Mouse (Mus musculus) kidney, adult 2 months (tissue): Measurements from ENCODE around the gene Slc5a3.

Experiments used
- CTCF ChIP-seq: fragments of 200-500 bp; conservative IDR thresholded peaks from 2 replicates; pipeline ENCODE4 v1.5.1; 2011; ENCODE audit warnings: low read depth, mild to moderate bottlenecking, control low read depth, low read length, moderate library complexity, mixed read lengths; ENCODE audit not compliant: insufficient read depth, insufficient read length
- POLR2A ChIP-seq: fragments of 200-500 bp; IDR thresholded peaks from one replicate; pipeline ENCODE4 v1.6.1; 2011; ENCODE audit warnings: low read depth, low read length, control low read depth

DNA sequence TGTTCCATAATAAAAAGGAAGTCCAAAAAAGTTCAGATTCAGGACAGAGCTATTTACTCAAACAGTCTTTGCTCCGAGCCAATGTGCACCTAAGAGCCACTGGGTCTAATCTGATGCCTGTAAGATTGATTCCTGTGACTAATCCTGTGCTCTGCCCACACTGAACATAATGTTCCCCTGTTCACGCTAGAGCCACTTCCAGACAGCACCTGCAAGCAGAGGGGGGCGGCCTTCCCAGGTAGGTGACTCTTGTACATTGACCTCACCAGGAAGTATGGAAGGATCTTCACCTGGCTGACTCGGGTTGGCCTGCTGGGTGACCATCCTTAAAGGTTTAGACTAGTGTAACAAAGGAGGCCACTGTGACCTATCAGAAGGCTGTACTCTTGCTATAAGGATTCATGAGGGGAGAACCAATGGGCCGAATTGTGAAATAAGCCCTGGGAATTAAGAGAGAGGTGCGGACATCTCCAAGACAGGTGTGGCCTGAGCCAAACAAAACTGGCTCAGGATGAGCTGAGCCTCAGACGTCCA, 6.3 kb upstream of the Slc5a3 start:
- no peak for TF ChIP-seq POLR2A
- TF ChIP-seq CTCF, result no peak
